Mouse (Mus musculus) olfactory bulb, adult 2 months (tissue): ENCODE data around the gene H2al1i. TPM values are rescaled to one million over a fixed set of nuclear protein-coding genes. Genes with fewer than 3 reads are reported as not detected.
"Not testable (repeated sequence)": the region's sequence is repeated elsewhere in the genome, so short reads cannot be mapped to it uniquely, and the experiment has no call there.

Experiments used
- H3K27ac ChIP-seq: fragments of 200-500 bp; 2 replicates; pipeline ENCODE4 v1.5.1; 2012; ENCODE audit warnings: low read depth, low read length; ENCODE audit not compliant: insufficient read depth
- H3K4me1 ChIP-seq: fragments of 200-500 bp; 2 replicates; pipeline ENCODE4 v1.6.1; 2012; ENCODE audit warnings: low read length; ENCODE audit not compliant: control insufficient read depth, insufficient read depth
- H3K4me3 ChIP-seq: fragments of 200-500 bp; 2 replicates; pipeline ENCODE4 v1.5.1; 2012; ENCODE audit warnings: mild to moderate bottlenecking, low read depth, low read length, moderate library complexity; ENCODE audit not compliant: insufficient read depth
- CTCF ChIP-seq: fragments of 200-500 bp; IDR thresholded peaks from 2 replicates; pipeline ENCODE4 v1.5.1; 2012; ENCODE audit warnings: low read depth, mild to moderate bottlenecking, low read length, moderate library complexity; ENCODE audit not compliant: insufficient read depth
- POLR2A ChIP-seq: fragments of 200-500 bp; IDR thresholded peaks from 2 replicates; pipeline ENCODE4 v1.6.1; 2012; ENCODE audit warnings: mild to moderate bottlenecking, low read depth, low read length, moderate library complexity; ENCODE audit not compliant: insufficient read depth
- WGBS: fragments of 180-500 bp; shearing (Covaris S2); methylation state at CpG from one replicate; pipeline ENCODE4 v1.1.7; 2018; 5-methylcytosine and 5-hydroxymethylcytosine counted together
- polyA plus RNA-seq: library from polyadenylated mRNA; stranded (reverse); fragments of >200 nt; gene quantifications from 2 replicates; pipeline ENCODE4 v1.2.4, GENCODE M21; 2012; ENCODE audit warnings: low replicate concordance; ENCODE audit not compliant: missing spikeins, insufficient read depth, insufficient read length

H2al1i gene
- polyA plus RNA-seq = not detected in 2 replicates

- 92% methylated on average over 2 of the region's 5 CpGs for WGBS
- not testable (repeated sequence) for H3K4me3 ChIP-seq, H3K4me1 ChIP-seq, H3K27ac ChIP-seq
Measured at GRCm38 (mm10) chrX:11324359-11324758, at the start of gene H2al1i. Gene H2al1i (plus strand): TSS chrX:11324659.

- TF ChIP-seq POLR2A = no peak
- no peak for TF ChIP-seq CTCF
- no peaks in the 10 kb centered on the region for H3K4me1 ChIP-seq
- H3K27ac ChIP-seq = no peak overlapping the region
- 69% methylated on average over 6 of the region's 6 CpGs for WGBS
- no peak overlapping the region for H3K4me3 ChIP-seq
Measured at GRCm38 (mm10) chrX:11277083-11277482, 47.4 kb upstream of the H2al1i start.

GRCm38 (mm10) chrX:11280741-11281140 lies 43.7 kb upstream of the H2al1i start:
- TF ChIP-seq POLR2A (no peak), CTCF (no peak)
- 78% methylated on average over 2 of the region's 2 CpGs for WGBS
- Histone ChIP-seq H3K27ac (no peak overlapping the region), H3K4me3 (no peak overlapping the region), H3K4me1 (no peaks in the 10 kb centered on the region)

GRCm38 (mm10) chrX:11288306-11288882 lies 36.1 kb upstream of the H2al1i start:
- WGBS = 67% methylated on average over 14 of the region's 14 CpGs
- Histone ChIP-seq H3K4me3 (no peak overlapping the region), H3K4me1 (no peaks in the 10 kb centered on the region), H3K27ac (no peak overlapping the region)
- TF ChIP-seq CTCF (no peak), POLR2A (no peak)

GRCm38 (mm10) chrX:11289244-11289643 lies 35.2 kb upstream of the H2al1i start:
- TF ChIP-seq POLR2A (no peak), CTCF (no peak)
- Histone ChIP-seq H3K4me1 (no peaks in the 10 kb centered on the region), H3K27ac (no peak overlapping the region), H3K4me3 (no peak overlapping the region)
- 63% methylated on average over 4 of the region's 4 CpGs for whole genome bisulfite sequencing

- no CpG with 5 or more reads among the region's 3 CpGs for WGBS
Measured at GRCm38 (mm10) chrX:11298957-11299356, 25.5 kb upstream of the H2al1i start, which contains the start of gene H2al1a. Gene H2al1a (plus strand): TSS chrX:11299257.

GRCm38 (mm10) chrX:11302132-11302531 lies 22.3 kb upstream of the H2al1i start, which contains the start of gene H2al1b:
Gene H2al1b (plus strand): TSS chrX:11302432.
- WGBS = 100% methylated on average over 1 of the region's 3 CpGs
- not testable (repeated sequence) for H3K27ac ChIP-seq, H3K4me3 ChIP-seq, H3K4me1 ChIP-seq

More at GRCm38 (mm10) chrX:11298957-11299356, 25.5 kb upstream of the H2al1i start, which contains the start of gene H2al1a:
- not testable (repeated sequence) for H3K27ac ChIP-seq, H3K4me1 ChIP-seq, H3K4me3 ChIP-seq

GRCm38 (mm10) chrX:11305355-11305754 lies 19.1 kb upstream of the H2al1i start, which contains the start of gene H2al1c:
Gene H2al1c (plus strand): TSS chrX:11305655.
- WGBS = 100% methylated on average over 1 of the region's 6 CpGs
- not testable (repeated sequence) for H3K4me3 ChIP-seq, H3K27ac ChIP-seq

GRCm38 (mm10) chrX:11308524-11308923 lies 15.9 kb upstream of the H2al1i start, which contains the start of gene H2al1d:
Gene H2al1d (plus strand): TSS chrX:11308824.
- H3K4me3 ChIP-seq, H3K4me1 ChIP-seq, H3K27ac ChIP-seq: not testable (repeated sequence)
- no CpG with 5 or more reads among the region's 6 CpGs for WGBS

More at GRCm38 (mm10) chrX:11305355-11305754, 19.1 kb upstream of the H2al1i start, which contains the start of gene H2al1c:
- not testable (repeated sequence) for H3K4me1 ChIP-seq

- not testable (repeated sequence) for H3K4me1 ChIP-seq, H3K4me3 ChIP-seq, H3K27ac ChIP-seq
- no CpG with 5 or more reads among the region's 3 CpGs for WGBS
Measured at GRCm38 (mm10) chrX:11311634-11312033, 12.8 kb upstream of the H2al1i start, which contains the start of gene H2al1e. Gene H2al1e (plus strand): TSS chrX:11311934.

- WGBS = no CpG with 5 or more reads among the region's 6 CpGs
Measured at GRCm38 (mm10) chrX:11314858-11315257, 9.6 kb upstream of the H2al1i start, which contains the start of gene H2al1f. Gene H2al1f (plus strand): TSS chrX:11315158.

GRCm38 (mm10) chrX:11317956-11318355 lies 6.5 kb upstream of the H2al1i start, which contains the start of gene H2al1g:
Gene H2al1g (plus strand): TSS chrX:11318256.
- H3K27ac ChIP-seq, H3K4me1 ChIP-seq, H3K4me3 ChIP-seq: not testable (repeated sequence)
- WGBS = no CpG with 5 or more reads among the region's 3 CpGs

More at GRCm38 (mm10) chrX:11314858-11315257, 9.6 kb upstream of the H2al1i start, which contains the start of gene H2al1f:
- not testable (repeated sequence) for H3K4me1 ChIP-seq, H3K4me3 ChIP-seq, H3K27ac ChIP-seq

- H3K4me3 ChIP-seq, H3K27ac ChIP-seq, H3K4me1 ChIP-seq: not testable (repeated sequence)
- no CpG with 5 or more reads among the region's 6 CpGs for WGBS
Measured at GRCm38 (mm10) chrX:11321192-11321591, 3.3 kb upstream of the H2al1i start, which contains the start of gene H2al1h. Gene H2al1h (plus strand): TSS chrX:11321492.

- not testable (repeated sequence) for H3K27ac ChIP-seq, H3K4me1 ChIP-seq, H3K4me3 ChIP-seq
- WGBS = 88% methylated on average over 2 of the region's 2 CpGs
Measured at GRCm38 (mm10) chrX:11327522-11327921, 3.1 kb downstream of the H2al1i start, which contains the start of gene H2al1j. Gene H2al1j (plus strand): TSS chrX:11327822.
